Mouse (Mus musculus) ES-E14 (cell line): ENCODE results near the gene Ralgapa2. TPM values are rescaled to one million over a fixed set of nuclear protein-coding genes. Genes with fewer than 3 reads are reported as not detected.

Source experiments
- DNase-seq: peaks from one replicate; pipeline ENCODE4 v3.0.0-alpha.2; 2013; ENCODE audit warnings: low read depth, low spot score
- H3K27ac ChIP-seq: 2 replicates; pipeline ENCODE4 v1.5.1; 2012; ENCODE audit warnings: low read depth, mild to moderate bottlenecking, low read length, moderate library complexity, mixed read lengths; ENCODE audit not compliant: poor library complexity, insufficient read depth, severe bottlenecking
- H3K36me3 ChIP-seq: 2 replicates; pipeline ENCODE4 v1.6.1; 2012; ENCODE audit warnings: mild to moderate bottlenecking, low read length, moderate library complexity, mixed read lengths; ENCODE audit not compliant: control insufficient read depth, poor library complexity, insufficient read depth, severe bottlenecking
- H3K4me1 ChIP-seq, 2 experiments: fragments of 150-350 bp in 1 of 2; sonication (generic) in 1 of 2; 2 replicates each; pipeline ENCODE4 v1.6.1; 2012; ENCODE audit warnings: low read length in 2 of 2, mild to moderate bottlenecking in 1 of 2, mixed read lengths in 1 of 2; ENCODE audit not compliant: control insufficient read depth in 2 of 2, insufficient read depth in 2 of 2, poor library complexity in 1 of 2
- H3K4me3 ChIP-seq, 2 experiments: fragments of 150-350 bp in 1 of 2; sonication (generic) in 1 of 2; 2 replicates each; pipeline ENCODE4 v1.5.1; 2012; ENCODE audit warnings: low read length in 2 of 2, low read depth in 1 of 2, mild to moderate bottlenecking in 1 of 2, mixed read lengths in 1 of 2; ENCODE audit not compliant: insufficient read depth in 1 of 2, poor library complexity in 1 of 2, severe bottlenecking in 1 of 2
- H3K9ac ChIP-seq: 2 replicates; pipeline ENCODE4 v1.6.1; 2012; ENCODE audit warnings: low read depth, mild to moderate bottlenecking, low read length, mixed read lengths; ENCODE audit not compliant: poor library complexity, insufficient read depth, severe bottlenecking
- H3K9me3 ChIP-seq: fragments of 150-350 bp; sonication (generic); 2 replicates; pipeline ENCODE4 v1.6.1; 2012; ENCODE audit warnings: low read depth, mild to moderate bottlenecking, low read length; ENCODE audit not compliant: control insufficient read depth, insufficient read depth
- CHD2 ChIP-seq: IDR thresholded peaks from 2 replicates; pipeline ENCODE4 v1.6.1; 2014; ENCODE audit warnings: mild to moderate bottlenecking, low read depth, low read length, inconsistent platforms
- HCFC1 ChIP-seq: IDR thresholded peaks from 2 replicates; pipeline ENCODE4 v1.6.1; 2012; ENCODE audit warnings: low read length, inconsistent platforms, borderline replicate concordance; ENCODE audit not compliant: insufficient read depth
- MAFK ChIP-seq: IDR thresholded peaks from 2 replicates; pipeline ENCODE4 v1.6.1; 2014; ENCODE audit warnings: mild to moderate bottlenecking, low read depth, low read length, inconsistent platforms; ENCODE audit not compliant: insufficient read depth
- ZC3H11A ChIP-seq: IDR thresholded peaks from 2 replicates; pipeline ENCODE4 v1.6.1; 2012; ENCODE audit warnings: low read depth, mild to moderate bottlenecking, inconsistent platforms, low read length, borderline replicate concordance
- ZNF384 ChIP-seq: IDR thresholded peaks from 2 replicates; pipeline ENCODE4 v1.6.1; 2012; ENCODE audit warnings: low read depth, low read length, inconsistent platforms
- in situ Hi-C, 2 experiments: fragments of 600-800 bp; cut with MboI; formaldehyde crosslinking; loops; one replicate each; pipeline ENCODE4 v1.15.1; 2025; ENCODE audit warnings: low sequenced_read_pairs in 2 of 2, inconsistent platforms in 1 of 2; ENCODE audit not compliant: unreplicated experiment in 2 of 2
- total RNA-seq: library from RNA; depleted of rRNA; stranded (reverse); fragments of 300-350 nt; gene quantifications from 2 replicates; pipeline ENCODE4 v1.2.3, GENCODE M21; 2012

Gene Ralgapa2
- total RNA-seq, 1 experiment, result 23.0 TPM

- no peak for TF ChIP-seq MAFK
- TF ChIP-seq ZNF384, result no peak
- no peak for TF ChIP-seq ZC3H11A
- no peak for TF ChIP-seq CHD2
- TF ChIP-seq HCFC1, result no peak
- no peak overlapping the region for H3K4me3 ChIP-seq
- DNase-seq, result no peak
- H3K9me3 ChIP-seq, result no peaks in the 10 kb centered on the region
- peaks cover 0 to 9% of the 10 kb centered on the region in 2 experiments; a peak in 2 of 4 replicates for H3K4me1 ChIP-seq
- H3K36me3 ChIP-seq, result no peaks in the 10 kb centered on the region
- H3K9ac ChIP-seq, result no peak overlapping the region
- in situ Hi-C loops, result no loop called here
- H3K27ac ChIP-seq, result no peak overlapping the region
Measured at GRCm38 (mm10) chr2:146502578-146503311, 9.4 kb downstream of the Ralgapa2 start.

GRCm38 (mm10) chr2:146500067-146500466 is 12.1 kb downstream of the Ralgapa2 start:
- H3K27ac ChIP-seq, result no peak overlapping the region
- TF ChIP-seq ZNF384 (no peak), HCFC1 (no peak), CHD2 (no peak), MAFK (no peak), ZC3H11A (no peak)
- in situ Hi-C loops, result no loop called here
- DNase-seq, result no peak
- no peaks in the 10 kb centered on the region for H3K36me3 ChIP-seq
- no peak overlapping the region for H3K9ac ChIP-seq
- no peaks in the 10 kb centered on the region for H3K9me3 ChIP-seq
- no peak overlapping the region for H3K4me3 ChIP-seq
- peaks cover 8 to 17% of the 10 kb centered on the region in 2 experiments; a peak in 3 of 4 replicates for H3K4me1 ChIP-seq

- in situ Hi-C loops, result no loop called here
Measured at GRCm38 (mm10) chr2:146499111-146499510, 13.0 kb downstream of the Ralgapa2 start.

GRCm38 (mm10) chr2:146498298-146498697 is 13.8 kb downstream of the Ralgapa2 start:
- Histone ChIP-seq H3K27ac (no peak overlapping the region), H3K9me3 (no peaks in the 10 kb centered on the region), H3K4me3 (no peak overlapping the region), H3K4me1 (peaks cover 8 to 15% of the 10 kb centered on the region in 2 experiments; a peak in 3 of 4 replicates), H3K9ac (no peak overlapping the region), H3K36me3 (no peaks in the 10 kb centered on the region)
- in situ Hi-C loops, result no loop called here
- no peak for DNase-seq
- TF ChIP-seq HCFC1 (no peak), CHD2 (no peak), ZC3H11A (no peak), MAFK (no peak), ZNF384 (no peak)

More at GRCm38 (mm10) chr2:146499111-146499510, 13.0 kb downstream of the Ralgapa2 start:
- Histone ChIP-seq H3K9me3 (no peaks in the 10 kb centered on the region), H3K9ac (no peak overlapping the region), H3K27ac (no peak overlapping the region), H3K4me1 (peaks cover 8 to 17% of the 10 kb centered on the region in 2 experiments; a peak in 3 of 4 replicates), H3K36me3 (no peaks in the 10 kb centered on the region), H3K4me3 (no peak overlapping the region)
- no peak for TF ChIP-seq ZC3H11A
- TF ChIP-seq MAFK, result no peak
- TF ChIP-seq CHD2, result no peak
- TF ChIP-seq ZNF384, result no peak
- TF ChIP-seq HCFC1, result no peak
- DNase-seq, result no peak
